Mouse (Mus musculus) spleen, postnatal 10 days (tissue): ENCODE measurements around the gene Polr2m.
"Not testable (repeated sequence)": the region's sequence is repeated elsewhere in the genome, so short reads cannot be mapped to it uniquely, and the experiment has no call there.

Source experiments
- DNase-seq, 2 experiments: peaks; one replicate each; pipeline ENCODE4 v3.0.0; 2021 to 2022; ENCODE audit warnings: low spot score in 2 of 2

Polr2m gene

DNA sequence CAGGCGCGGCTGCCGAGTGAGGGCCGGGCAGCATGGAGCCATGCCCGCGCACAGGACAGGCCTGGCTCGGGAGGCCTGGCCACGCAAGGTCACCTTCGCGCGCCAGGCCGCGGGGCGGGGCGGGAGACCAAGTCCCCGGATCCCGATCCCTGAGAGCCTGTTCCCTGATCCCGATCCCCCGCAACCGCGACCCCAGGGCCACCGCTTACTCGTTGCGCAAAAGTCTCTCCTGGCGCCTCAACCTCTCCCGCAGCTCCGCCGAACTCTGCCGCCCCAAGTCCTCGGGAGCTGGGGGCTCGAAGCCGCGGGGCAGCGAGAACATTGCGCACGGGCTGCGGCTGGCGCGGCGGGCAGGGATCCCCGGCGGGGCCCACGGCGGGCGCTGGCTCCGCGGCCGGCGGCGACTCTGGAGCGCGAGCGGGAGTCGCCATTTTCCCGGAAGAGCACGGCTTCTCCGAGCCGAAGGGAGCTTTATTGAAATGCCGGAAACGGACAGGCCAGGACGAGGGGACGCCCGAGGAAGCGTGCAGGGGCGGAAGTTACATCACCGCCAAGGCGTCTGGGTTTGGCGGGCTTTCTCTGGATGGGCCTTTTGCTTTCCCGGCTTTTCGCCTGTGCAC, at the start of gene Polr2m:
Gene Polr2m (minus strand): TSS at position 461 of the 620 bp plus-strand sequence.
- DNase-seq: peak; percentile 81 to 93

DNA sequence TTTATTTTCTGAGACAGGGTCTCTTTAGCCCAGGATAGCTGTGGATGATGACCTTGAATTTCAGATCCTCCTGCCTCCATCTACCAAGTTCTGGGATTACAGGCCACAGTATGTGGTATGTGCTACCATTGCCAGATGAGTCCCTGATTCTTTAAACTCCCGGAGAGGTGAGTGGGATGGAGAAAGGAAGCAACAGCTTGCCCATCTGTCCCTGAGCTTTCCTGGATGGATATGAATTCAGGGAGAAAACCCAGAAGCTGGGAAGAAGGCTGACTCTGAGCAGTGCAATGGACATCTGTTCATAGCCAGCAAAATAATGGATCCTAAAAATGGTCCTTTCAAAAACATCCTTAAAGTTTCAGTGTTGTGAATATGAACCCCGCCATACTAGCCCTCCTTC, 49.3 kb upstream of the Polr2m start:
- DNase-seq: no peak

DNA sequence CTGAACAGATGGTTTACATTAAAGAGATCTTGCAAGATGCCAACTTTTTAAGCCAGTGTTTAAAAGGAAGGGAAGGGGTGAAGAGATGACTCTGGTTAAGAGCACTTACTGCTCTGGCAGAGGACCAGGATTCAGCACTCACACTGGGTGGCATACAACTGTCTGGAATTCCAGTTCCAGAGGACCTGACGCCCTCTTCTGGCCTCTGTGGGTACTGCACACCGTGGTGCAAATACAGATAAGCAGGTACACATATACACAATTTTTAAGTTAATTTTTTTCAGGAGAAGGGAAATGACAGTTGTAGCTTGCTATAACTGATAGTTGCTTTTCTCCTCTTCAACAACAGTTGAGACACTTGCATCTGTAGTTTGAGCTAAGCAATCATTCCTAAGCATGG, 44.2 kb upstream of the Polr2m start:
- DNase-seq: peak in 1 of 2 experiments; percentile 17

DNA sequence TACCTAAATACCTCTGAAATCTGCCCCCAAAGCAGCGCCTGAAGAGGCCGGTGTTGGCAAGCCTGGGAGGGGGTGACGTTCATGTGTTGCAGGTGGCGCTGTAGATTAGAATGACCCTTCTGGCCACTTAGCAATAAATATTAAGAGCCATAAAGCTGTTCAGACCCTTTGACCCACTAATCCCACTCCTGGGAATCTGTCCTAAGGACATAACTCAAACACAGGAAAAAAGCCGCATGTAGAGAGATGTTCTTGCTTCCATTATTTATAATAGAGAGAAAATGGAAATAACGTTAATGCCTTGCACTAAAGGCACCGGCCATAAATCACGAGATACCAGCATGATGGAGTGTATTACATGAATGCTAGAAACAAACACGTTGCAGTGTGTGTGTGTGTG, 41.7 kb upstream of the Polr2m start:
- DNase-seq: no peak

DNA sequence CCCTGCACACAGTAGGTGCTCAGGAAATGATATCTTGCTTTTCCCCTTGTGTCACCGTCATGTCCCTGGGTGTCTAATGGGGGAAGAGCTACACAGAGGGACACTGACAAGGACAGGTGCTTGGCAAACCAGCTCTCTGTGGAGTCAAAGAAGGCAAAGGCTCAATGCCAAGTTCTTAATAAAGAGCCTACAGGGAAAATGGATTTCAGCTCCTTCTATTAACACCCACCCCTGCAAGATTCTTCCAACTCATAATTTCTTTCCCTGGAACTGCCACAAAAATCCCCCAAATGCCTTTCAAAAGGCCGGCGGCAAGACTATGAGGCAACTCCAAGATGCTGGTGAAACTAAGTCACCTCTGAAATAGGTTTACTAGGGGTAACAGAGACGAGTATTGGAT, 38.2 kb upstream of the Polr2m start:
- no peak for DNase-seq

DNA sequence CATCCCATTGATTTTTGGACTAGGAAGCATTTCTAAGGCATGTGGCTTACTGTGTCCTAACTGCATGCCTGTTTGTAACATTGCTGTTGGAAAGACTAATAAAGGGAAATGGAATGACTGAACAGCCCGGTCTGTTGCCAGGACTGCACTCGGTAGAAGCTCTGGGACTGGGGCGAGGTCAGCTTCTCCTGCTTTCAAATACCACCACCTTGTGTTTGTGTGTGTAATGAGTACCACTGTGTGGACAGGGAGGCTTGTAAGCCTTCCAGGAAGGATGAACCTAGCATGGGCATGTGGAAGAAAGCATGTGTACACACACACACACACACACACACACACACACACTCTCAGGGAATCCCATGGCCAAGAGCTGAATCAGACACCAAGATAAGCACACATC, 34.1 kb upstream of the Polr2m start:
- no peak for DNase-seq

DNA sequence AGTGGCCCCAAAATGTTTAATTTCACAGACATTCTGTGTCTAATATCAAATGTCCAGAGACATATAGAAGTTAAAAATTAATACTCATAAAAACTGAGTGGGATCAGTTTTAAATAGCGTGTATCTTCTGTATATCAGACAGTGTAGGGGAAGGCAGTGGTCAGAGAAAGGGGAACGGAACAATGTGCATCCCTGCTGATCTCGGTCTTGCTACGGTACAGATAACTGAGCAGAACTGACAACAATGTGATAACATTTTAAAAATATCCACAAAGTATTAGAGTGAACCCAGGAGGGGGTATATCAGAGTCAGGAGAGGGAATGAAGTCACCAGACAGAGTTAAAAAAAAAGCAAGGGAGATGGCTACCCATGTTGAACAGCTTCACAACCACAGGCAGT, 31.8 kb upstream of the Polr2m start:
- DNase-seq: no peak

DNA sequence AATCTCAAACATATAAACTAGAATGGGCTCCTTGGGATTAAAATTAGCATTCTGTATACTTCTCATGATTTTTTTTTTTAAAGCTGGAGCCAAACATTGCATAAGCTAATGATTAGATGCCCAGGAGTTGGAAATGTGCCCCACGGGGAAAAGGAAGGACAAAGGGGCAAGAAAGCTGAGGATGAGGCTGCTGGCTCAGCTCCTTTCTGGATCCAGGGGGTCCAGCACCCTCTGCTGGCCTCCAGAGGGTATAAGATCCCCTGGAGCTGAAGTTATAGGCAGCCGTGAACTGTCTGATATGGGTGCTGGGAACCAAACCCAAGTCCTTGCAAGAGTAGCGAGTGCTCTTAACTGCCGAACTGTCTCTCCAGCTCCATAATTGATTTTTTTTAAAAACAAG, 30.1 kb upstream of the Polr2m start:
- DNase-seq: no peak

DNA sequence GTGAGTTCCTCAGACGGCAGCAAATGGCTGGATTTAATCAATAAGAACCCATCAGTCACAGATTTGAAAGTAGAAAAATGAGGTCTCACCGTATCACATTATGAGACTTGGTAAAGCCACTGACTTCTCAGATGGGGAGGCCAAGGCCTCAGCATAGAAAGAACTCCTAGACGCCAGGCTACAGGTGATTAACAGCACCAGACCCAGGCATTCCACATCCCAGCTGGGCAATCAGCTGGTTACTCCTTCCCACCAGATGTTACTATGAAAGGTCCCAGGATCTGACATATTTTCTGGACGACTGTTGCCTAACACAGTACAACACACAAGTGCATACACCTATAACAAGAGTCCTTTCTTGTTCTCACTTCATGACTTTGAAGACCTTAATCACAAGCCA, 27.8 kb upstream of the Polr2m start:
- no peak for DNase-seq

DNA sequence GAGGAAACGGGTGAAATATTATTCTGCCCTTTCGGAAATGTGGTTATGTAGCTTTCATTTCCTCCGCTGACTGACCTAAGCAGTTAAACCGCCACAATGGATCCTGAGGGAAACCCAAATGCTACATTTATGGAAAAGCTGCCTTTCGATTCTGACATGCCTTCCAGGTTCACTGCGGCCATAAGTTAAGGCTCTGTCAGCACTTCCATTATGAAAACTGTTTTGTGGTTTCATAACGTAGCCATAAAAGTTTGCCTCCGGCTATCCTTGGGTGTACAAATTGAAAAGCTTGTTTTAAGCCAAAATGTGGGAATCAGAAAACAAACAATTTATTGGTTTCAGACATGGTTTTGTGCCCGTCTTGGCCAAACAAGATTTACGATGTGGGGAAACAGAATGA, 27.2 kb upstream of the Polr2m start:
- no peak for DNase-seq

DNA sequence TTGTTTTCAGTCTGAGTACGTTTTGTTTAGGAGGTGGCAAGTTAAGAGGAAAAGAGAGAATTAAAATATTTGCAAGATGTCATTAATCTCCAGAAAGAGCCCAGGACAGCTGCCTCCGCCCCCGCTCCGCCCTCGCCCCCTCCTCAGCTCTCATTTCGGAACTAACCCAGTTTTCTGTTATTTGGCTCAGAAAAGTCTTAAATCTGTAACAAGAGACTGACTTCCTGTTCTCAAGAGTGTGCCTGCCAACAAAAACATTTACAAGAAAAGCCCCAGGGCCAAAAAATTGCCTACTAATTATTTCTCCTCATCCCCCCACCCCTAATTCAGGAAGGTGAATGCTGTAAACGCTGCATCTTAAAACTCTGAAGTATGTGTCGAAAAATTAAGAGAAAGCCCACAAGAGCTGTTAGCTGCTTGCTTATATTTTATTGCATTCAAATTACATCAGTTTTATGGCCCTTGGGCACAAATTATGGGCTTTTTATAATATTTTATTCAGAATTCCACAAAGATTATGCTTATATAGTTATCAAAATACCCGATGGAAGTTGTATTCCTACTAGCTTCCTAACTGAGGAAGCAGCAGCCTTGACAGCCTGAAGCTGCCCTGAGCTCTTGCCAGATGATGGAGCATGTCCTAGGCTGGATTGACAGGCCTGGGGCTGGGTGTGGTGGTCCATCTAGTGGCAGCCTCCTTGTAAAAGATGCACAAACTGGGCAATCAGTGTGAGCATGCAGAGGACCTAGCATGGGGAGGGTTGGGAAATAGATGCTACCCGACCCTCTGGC, 12.9 kb upstream of the Polr2m start:
- no peak for DNase-seq

DNA sequence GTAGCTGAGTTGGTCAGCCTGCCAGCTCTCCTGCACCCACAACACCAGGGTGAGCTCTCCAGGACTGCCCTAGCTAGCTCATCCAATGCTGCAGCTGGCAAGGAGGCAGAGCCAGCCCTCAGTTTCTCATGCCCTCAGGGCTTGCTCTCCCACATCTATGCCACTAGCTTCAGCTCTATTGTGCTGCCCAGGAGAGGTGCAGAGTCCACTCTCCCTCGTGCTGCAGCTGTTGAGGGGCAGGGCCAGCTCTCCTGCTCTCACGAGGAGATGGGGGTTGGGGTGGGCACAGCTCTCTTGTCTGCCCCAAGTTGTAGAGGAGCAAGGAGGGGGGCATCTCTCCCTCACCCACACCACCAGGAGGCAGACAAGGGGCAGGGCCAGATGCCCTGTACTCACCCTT, 10.9 kb upstream of the Polr2m start:
- no peak for DNase-seq

DNA sequence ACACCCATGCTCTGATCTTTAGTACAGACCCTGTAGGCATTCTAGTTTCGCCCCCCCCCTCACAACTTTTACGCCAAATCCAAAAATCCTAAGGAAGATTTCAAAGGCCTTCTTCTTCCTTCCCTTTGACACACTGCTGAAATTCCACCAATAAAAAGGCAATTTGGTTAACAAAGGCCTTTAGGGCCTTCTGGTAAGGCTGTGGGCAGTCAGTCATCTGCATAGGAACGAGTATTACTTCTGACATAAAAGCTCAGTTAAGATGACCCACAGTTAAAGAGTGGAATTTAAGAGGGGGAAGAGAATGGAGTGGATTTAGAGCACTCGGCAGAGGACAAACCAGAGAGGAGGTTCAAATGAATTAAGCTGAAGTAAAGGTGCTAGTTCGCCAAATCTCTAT, 8.0 kb upstream of the Polr2m start:
- no peak for DNase-seq

DNA sequence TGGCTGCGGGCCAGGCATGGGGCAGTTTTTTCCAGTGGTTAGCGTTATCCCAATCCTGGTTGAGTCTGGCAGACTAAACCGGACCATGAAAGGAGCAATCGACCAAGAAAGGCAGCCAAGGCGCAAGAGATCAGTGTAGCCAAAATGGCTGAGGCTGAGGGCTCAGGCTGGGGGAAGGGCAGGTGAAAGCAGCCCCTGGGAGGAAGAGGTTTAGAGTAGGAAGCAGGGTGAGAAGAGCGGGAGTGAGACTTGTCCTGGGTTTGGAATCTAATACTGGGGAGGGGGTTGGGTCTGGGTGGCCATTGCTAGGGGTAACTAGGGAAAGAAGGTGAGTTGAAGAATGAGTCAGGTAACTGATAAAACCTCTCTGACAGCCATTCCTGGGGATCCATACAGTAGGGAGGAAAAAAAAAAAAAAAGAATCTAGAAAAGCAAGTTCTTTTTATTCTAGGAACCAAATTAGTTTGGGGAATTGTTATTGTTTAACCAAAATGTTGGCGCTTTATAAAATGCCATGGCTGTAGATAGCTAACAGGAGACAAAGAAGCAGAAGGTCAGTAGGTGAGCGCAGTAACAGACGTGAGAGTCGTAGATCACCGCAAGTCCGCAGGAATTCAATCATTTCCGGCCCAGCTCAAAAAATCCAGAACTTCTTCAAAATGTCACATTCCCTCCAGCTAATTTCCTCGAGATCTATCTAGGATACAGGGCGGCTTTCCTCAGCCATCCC, 6.7 kb upstream of the Polr2m start:
- DNase-seq: no peak

DNA sequence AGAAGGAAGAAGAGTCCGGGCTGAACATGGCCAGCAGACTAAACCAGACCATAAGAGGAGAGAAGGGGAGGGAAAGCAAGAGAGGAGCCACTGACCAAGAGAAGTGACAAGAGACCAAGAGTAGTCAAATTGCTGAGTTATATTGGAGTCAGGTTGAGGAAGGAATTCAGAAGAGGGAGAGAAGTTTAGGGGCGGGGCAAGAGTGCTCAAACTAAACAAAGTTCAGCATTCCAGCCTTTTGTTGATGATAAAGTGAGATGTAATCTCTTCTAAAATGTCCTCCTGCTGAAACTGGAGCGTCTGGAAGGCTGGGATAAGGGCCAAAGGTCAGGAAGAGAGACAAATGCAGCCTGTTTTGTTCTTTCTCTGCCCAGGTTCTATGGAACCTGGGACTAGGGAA, 4.3 kb upstream of the Polr2m start:
- DNase-seq: no peak

DNA sequence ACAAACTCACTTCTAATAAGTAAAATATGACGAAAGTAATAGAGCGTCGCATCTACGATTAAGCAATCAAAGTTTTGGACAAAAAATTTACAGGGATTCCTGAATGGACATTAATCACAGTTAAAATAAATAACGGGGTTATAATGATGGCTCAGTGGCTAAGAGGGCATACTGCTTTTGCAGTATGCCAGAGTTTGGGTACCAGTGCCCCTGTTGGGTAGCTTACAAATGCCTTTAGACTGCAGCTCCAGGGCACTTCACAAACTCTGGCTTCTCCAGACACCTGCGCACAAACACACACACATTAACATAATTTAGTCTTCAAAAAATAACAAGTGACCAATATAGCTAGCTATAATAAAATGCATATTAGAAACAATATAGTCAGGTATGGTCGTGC, 392 bp upstream of the Polr2m start:
- no peak for DNase-seq

DNA sequence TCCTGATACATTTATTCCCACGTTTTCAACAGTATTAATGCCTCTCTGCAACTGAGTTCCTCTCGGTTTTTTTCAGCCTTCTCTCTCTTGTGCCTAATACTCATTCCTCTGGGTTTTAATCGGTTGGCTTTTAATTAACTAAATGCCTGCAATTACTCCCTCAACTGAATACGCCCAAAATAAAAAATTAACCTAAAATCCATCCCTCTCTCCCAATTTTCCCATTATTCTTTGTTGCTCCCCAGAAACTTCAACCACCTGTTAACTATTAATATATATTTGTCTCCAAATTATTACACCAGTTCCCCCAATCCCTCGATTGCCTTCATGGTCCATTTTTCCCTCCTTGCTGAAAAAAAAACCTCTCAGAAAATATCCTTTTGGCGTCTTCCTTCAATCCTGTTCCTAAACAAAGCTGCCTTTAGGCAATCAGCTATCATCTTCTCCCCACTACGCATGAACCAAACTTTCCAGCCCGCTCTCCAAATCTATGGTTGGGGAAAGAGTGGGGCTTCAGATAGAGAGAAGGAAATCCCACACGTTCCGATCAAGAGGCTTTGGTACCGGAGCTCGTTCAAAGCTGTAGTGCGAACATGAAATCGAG, 762 bp downstream of the Polr2m start:
- DNase-seq: no peak

DNA sequence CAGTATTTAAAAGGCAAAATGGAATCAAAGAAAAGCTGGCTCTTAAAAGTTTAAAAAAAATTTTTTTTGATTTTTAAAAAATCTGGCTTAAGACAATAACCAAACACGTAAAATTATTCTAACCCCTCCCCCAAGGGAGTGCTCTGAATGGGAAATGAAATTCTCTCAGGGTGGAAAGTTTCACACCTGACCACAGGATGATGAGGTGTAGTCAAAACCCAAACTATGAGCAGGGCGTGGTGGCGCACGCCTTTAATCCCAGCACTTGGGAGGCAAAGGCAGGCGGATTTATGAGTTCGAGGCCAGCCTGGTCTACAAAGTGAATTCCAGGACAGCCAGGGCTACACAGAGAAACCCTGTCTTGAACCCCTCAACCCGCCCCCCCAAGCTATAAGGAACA, 1.9 kb downstream of the Polr2m start:
- DNase-seq: not testable (repeated sequence)

DNA sequence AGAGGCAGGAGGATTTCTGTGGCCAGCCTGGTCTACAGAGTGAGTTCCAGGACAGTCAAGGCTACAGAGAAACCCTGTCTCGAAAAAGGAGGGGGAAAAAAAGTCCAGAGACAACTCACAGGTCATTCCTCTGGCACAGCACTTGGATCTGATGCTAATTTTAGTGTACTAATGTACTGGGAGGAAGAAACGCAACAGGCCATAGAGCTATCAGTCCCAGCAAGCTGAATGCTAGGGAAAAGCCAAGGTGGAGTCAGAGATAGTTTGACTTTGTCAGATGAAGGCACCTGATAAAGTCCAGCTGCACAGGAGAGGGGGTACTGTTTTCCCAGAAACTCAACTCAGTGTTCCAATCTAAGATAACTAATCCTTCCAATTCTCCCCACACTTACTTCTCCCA, 5.4 kb downstream of the Polr2m start:
- DNase-seq: no peak

DNA sequence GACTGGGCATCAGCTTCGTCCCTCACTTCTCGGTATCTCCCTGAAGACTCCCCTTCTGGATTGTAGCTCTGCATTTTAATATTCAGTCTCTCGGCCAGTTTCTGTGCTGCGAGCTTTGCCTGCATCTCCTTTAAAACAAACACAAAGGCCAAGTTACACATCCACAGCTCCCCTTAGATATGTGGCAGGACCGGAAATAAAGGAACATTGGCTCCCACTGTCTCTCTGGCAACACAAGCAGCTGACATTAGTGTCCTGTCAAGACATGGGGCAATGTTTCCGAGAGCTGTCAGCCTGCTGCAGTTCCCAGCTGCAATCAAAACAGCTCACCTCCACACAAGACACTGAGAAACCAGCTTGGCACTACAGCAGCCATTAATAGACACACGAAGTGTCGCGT, 6.3 kb downstream of the Polr2m start:
- DNase-seq: no peak

DNA sequence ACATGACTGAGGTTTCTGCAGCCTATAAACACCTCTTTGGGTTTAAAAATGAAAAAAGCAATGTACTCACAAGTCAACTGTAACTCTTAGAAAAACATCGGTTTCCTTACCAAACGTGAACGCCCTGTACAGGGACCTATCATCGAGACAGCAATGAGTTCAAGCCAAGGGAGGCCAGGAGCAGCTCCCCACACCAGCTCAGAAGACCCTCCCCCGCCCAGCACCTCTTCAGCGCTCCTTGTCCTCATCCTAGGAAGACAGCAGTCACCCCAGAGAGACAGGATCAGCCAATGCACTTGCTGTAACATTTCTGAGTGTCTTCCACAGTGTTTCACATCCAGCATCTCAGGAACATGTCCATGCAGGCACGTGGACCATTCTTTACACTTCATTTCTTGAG, 7.1 kb downstream of the Polr2m start:
- no peak for DNase-seq

DNA sequence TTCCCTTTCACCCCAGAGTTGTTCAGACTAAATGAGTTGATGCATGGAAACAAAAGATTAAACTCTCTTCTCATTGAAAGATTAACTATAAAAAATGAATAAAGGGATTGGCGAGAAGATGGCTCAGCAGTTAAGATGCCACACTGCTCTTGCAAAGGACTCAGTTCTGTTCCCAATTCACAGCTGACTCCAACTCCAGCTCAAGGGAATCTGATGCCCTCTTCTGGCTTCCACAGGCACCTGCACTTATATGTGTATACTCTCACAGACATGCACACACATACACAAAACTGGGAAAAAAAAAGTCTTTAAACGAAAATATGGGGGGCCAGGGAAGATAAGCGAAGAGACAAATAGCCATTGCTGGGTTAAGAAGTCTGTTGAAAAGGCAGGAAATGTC, 9.1 kb downstream of the Polr2m start:
- DNase-seq: no peak

DNA sequence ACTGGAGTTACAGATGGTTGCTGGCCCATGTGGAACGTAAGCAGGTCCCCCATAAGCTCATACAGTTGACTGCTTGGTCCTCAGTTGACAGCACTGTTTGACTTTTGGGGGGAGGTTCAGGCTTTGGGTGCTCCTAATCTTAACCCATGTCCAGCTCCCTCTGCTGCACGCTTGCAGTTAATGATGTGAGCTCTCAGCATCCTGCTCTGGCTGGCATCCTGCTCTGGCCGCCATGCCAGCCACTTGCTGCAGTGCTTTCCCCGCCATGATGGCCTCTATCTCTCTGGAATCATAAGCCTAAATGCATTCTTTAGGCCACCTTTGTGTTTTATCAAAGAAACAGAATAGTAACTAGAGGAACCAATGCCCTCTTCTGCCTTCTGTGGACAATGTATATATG, 10.2 kb downstream of the Polr2m start:
- no peak for DNase-seq
